Mouse (Mus musculus) ES-Bruce4 (cell line): ENCODE data around the gene Tmed3. TPM values are rescaled to one million over a fixed set of nuclear protein-coding genes. Genes with fewer than 3 reads are reported as not detected.

Experiments used
- H3K27ac ChIP-seq: 2 replicates; pipeline ENCODE4 v1.5.1; 2012; ENCODE audit warnings: low read length, inconsistent platforms; ENCODE audit not compliant: insufficient read depth
- H3K27me3 ChIP-seq: 2 replicates; pipeline ENCODE4 v1.6.1; 2012; ENCODE audit warnings: mild to moderate bottlenecking, low read length, inconsistent platforms; ENCODE audit not compliant: control insufficient read depth, poor library complexity, insufficient read depth, severe bottlenecking
- H3K36me3 ChIP-seq: 2 replicates; pipeline ENCODE4 v1.6.1; 2012; ENCODE audit warnings: inconsistent platforms, mild to moderate bottlenecking, low read length, moderate library complexity; ENCODE audit not compliant: control insufficient read depth, poor library complexity, insufficient read depth, severe bottlenecking
- H3K4me1 ChIP-seq: one replicate; pipeline ENCODE4 v1.8.1; 2011; ENCODE audit warnings: low read length; ENCODE audit not compliant: control insufficient read depth, insufficient read depth
- H3K4me3 ChIP-seq: 2 replicates; pipeline ENCODE4 v1.5.1; 2011; ENCODE audit warnings: low read depth, mild to moderate bottlenecking, low read length
- H3K9ac ChIP-seq: 2 replicates; pipeline ENCODE4 v1.6.1; 2012; ENCODE audit warnings: low read depth, mild to moderate bottlenecking, inconsistent platforms; ENCODE audit not compliant: poor library complexity, severe bottlenecking
- H3K9me3 ChIP-seq: replicated peaks from 2 replicates; pipeline ENCODE4 v1.6.1; 2012; ENCODE audit warnings: mild to moderate bottlenecking, low read length, inconsistent platforms; ENCODE audit not compliant: control insufficient read depth, poor library complexity, insufficient read depth, severe bottlenecking
- CTCF ChIP-seq: IDR thresholded peaks from one replicate; pipeline ENCODE4 v1.8.1; 2011; ENCODE audit warnings: low read depth, low read length
- EP300 ChIP-seq: IDR thresholded peaks from 2 replicates; pipeline ENCODE4 v1.6.1; 2011; ENCODE audit warnings: low read depth, low read length; ENCODE audit not compliant: insufficient read depth
- POLR2A ChIP-seq: IDR thresholded peaks from one replicate; pipeline ENCODE4 v1.8.1; 2011; ENCODE audit warnings: low read length; ENCODE audit not compliant: insufficient read depth
- polyA plus RNA-seq: library from polyadenylated mRNA; stranded (reverse); fragments of >200 nt; gene quantifications from 2 replicates; pipeline ENCODE4 v1.2.4, GENCODE M21; 2011; ENCODE audit warnings: low read depth; ENCODE audit not compliant: missing spikeins, insufficient read depth, insufficient read length

Tmed3 gene
- polyA plus RNA-seq, 1 experiment: 12.8 TPM

DNA sequence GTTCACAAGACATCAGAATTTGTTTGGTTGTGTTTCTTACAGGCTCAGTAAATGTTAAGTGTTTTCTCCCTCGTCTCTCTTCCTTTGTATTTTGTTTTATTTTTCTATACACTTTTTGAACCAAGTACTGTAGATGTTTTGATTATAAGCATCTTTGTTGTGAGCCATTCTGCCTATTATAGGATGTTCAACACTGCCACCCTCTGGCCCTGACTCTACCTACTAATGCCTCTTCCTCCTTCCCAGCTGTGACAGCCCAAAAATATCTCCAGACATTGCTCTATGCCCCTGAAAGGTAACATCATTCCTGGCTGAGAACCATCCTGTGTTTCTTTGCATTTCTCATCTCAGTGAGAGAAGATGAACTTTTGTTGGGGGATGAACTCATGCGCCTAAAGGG is 18.6 kb downstream of the Tmed3 start:
- no peaks in the 10 kb centered on the region for H3K9me3 ChIP-seq
- no peaks in the 10 kb centered on the region for H3K36me3 ChIP-seq
- H3K27ac ChIP-seq: no peak overlapping the region
- no peak overlapping the region for H3K9ac ChIP-seq
- TF ChIP-seq CTCF (no peak), EP300 (no peak), POLR2A (no peak)
- no peak overlapping the region for H3K4me3 ChIP-seq
- H3K27me3 ChIP-seq: 0 out of 2 replicates have a peak, but pooled peaks cover 1% of the 10 kb centered on the region
- H3K4me1 ChIP-seq: no peaks in the 10 kb centered on the region

DNA sequence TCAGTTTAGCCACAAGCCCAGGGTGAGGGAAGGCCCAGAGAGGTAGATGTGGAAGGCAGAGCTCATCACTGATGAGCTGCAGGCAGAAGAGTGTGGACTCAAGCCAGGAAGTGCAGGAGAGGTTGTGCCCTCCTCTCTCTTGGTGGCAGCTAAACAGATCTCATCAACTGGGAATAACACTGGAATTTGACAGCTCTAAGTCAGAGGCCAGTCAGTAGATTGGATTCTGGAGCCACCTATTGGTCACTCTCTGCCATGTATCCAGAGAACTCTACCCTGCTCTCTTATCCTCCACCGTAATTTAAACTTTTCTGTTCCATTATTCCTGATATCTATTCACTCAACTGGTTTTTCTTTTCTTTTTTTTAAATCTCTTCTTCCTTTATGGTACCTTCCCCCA is 25.9 kb downstream of the Tmed3 start:
- no peaks in the 10 kb centered on the region for H3K36me3 ChIP-seq
- no peak overlapping the region for H3K9ac ChIP-seq
- H3K27me3 ChIP-seq: 0 out of 2 replicates have a peak, but pooled peaks cover 1% of the 10 kb centered on the region
- no peaks in the 10 kb centered on the region for H3K9me3 ChIP-seq
- H3K4me1 ChIP-seq: no peaks in the 10 kb centered on the region
- no peak overlapping the region for H3K4me3 ChIP-seq
- TF ChIP-seq CTCF: peak; percentile 12
- TF ChIP-seq POLR2A: no peak
- no peak overlapping the region for H3K27ac ChIP-seq

DNA sequence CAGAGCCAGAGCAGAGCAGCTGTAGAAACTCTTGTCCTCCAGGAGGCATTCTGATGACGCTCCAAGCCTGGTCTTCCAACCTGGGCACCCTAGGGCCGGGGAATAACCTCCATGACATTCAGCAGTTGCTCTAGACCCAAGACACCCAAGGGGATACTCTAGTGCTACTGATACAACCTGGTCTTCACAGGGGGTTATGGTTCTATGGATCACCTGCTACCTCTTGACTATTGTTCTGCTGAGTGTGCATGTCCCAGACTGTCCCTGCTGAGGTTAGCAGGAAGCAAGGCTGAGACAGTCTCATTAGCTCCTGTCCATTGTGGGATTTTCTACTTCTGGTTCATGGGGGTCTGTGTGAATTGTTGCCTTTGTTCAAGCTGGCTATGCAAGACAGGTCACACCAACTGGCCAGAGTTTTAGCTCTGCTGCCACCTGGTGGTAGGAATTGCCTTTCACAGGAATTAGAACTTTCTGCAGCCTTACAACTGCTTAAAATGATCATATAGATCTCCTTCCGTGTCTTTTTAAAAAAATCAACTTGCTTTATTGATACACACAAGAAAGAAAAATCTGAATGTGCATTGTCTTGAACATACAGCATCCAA is 30.8 kb downstream of the Tmed3 start:
- no peak overlapping the region for H3K9ac ChIP-seq
- H3K9me3 ChIP-seq: peaks cover 3% of the 10 kb centered on the region; the same call in 1 of the 2 replicates
- TF ChIP-seq CTCF: peak; percentile 56
- no peak for TF ChIP-seq EP300
- no peak overlapping the region for H3K27ac ChIP-seq
- no peaks in the 10 kb centered on the region for H3K4me1 ChIP-seq
- no peaks in the 10 kb centered on the region for H3K36me3 ChIP-seq
- no peaks in the 10 kb centered on the region for H3K27me3 ChIP-seq
- H3K4me3 ChIP-seq: no peak overlapping the region

DNA sequence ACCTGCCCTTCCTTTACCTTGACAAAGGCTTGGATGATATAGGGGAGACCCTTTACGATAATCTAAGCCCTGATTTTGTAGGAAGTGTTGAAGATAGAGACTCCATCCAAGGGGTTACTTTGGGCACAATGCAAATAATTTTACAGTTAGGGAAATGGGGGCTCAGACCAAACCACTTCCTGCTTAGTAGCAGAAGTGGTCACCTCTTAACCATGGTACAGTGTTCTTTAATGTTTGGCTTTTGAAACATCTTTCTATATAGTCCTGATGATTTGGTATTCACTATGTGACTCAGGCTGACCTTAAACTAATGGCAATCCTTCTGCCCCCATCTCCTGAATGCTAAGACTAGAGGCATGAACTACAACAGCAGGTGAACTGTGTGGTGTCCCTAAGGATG is 31.5 kb downstream of the Tmed3 start:
- no peaks in the 10 kb centered on the region for H3K27me3 ChIP-seq
- TF ChIP-seq EP300: no peak
- no peak for TF ChIP-seq POLR2A
- no peak for TF ChIP-seq CTCF
- no peak overlapping the region for H3K9ac ChIP-seq
- no peak overlapping the region for H3K4me3 ChIP-seq
- H3K36me3 ChIP-seq: no peaks in the 10 kb centered on the region
- H3K27ac ChIP-seq: no peak overlapping the region
- H3K4me1 ChIP-seq: no peaks in the 10 kb centered on the region
- peaks cover 3% of the 10 kb centered on the region; the same call in 1 of the 2 replicates for H3K9me3 ChIP-seq

DNA sequence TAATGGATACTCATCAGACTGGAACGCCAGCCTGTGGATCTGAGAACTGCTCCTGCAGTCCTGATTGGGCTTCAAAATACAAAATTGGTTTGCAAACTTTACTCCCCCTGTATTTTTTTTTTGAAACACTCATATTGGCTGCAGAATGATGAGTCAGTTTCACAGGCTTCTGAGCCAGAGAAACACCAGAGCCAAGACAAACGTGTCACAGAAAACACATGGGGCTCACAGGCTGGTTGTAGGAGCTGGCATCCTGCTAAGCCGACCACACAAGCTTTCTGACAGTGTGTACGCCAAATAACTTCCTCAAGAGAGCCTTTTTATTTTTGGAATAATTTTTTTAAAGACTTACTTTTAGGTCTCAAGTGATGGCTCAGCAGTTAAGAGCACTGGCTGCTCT is 35.0 kb downstream of the Tmed3 start:
- Histone ChIP-seq H3K27ac (no peak overlapping the region), H3K27me3 (no peaks in the 10 kb centered on the region), H3K36me3 (no peaks in the 10 kb centered on the region), H3K9ac (no peak overlapping the region), H3K4me3 (no peak overlapping the region), H3K9me3 (peaks cover 3% of the 10 kb centered on the region; the same call in 1 of the 2 replicates), H3K4me1 (no peaks in the 10 kb centered on the region)
- no peak for TF ChIP-seq CTCF

DNA sequence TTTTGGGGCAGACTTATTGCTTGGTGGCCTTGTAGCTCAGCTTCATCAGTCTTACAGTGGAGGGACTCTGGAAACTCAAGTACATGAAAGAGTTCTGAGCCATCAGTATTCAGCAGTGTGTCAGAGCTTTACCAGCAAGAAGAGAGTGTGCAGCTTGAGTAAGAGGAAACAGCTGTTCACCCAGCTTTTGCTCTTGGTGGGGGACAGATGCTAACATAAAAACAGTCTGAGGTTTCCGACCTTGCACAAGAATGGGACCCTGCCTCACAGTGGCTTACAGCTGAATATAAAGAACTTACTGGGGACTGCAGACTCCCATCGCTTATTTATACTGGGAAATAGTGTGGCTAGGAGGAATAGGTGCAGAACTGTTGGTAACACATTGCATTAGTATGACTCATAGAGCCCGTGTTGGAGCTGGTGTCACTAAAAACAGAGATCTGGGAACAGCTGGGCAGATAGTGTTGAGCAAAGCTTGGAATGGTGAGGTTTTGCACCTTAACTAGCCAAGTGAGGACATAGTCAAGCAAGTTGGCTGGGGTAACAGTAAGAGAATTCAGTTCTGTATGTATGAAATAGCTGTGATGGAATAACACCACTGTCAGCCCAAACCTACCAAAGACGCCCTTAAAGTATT is 37.4 kb downstream of the Tmed3 start:
- TF ChIP-seq POLR2A (no peak), CTCF (no peak), EP300 (no peak)
- H3K27ac ChIP-seq: no peak overlapping the region
- H3K9ac ChIP-seq: no peak overlapping the region
- no peaks in the 10 kb centered on the region for H3K27me3 ChIP-seq
- H3K4me3 ChIP-seq: no peak overlapping the region
- H3K9me3 ChIP-seq: no peaks in the 10 kb centered on the region
- no peaks in the 10 kb centered on the region for H3K4me1 ChIP-seq
- H3K36me3 ChIP-seq: no peaks in the 10 kb centered on the region
